Mouse (Mus musculus) embryo, embryonic 10 days (tissue): ENCODE measurements around the gene Spata21.
"Not testable (repeated sequence)": the region's sequence is repeated elsewhere in the genome, so short reads cannot be mapped to it uniquely, and the experiment has no call there.

Experiments used
- DNase-seq: peaks from one replicate; pipeline ENCODE4 v3.0.0-alpha.2; 2015; ENCODE audit warnings: low spot score

The Spata21 gene

DNA sequence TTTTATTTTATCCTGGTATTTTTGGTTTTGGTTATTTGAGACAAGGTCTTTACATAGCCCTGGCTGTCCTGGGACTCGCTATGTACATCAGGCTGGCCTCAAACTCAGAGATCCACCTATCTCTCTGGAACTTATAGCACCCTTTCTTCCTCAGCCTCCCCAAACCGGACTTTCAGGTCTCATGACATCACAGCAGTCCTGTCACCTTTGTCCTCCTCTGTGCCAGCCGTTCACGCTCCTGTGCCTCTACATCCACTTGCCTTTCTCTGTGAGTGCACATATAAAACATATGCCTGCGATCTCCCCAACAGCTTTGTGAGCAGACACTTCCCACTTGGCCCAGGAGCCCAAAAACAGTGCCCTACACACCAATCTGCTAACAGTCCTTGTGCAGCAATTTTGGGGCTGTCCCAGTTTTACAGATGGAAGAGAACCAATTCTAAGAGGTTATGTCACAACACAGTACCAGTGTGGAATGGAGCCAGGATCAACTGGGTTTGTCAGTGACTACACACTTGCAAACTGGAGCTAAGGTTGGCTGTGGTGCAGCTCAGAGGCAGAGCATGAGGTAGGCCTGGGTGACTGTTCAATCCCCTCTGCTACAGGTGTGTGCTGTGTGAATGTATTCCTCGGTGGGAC lies 42.7 kb downstream of the Spata21 start:
- no peak for DNase-seq

DNA sequence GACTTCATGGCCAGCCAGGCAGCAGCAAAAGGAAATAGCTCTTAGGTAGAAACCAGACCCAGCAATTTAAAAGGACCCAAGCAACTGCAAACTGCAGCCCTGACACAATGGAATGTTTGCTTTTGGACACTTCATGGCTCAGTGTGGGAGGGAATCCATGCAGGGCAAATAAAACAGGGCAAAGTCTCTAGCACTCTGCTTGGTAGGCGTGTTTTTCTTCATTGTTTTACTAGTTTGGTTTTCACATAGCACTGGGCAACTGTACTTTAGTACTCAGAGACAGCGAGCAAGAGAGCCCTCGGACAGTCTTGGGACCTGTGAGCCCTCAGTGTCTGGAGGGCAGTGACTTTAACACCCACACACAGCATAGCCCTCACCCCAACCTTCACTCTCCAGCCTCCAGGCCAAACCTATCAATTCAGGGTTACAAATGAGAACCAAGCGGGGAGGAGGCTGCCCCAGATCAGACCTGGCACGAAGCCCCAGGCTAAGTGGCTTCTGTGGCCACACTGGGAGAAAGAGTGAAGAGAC lies 43.5 kb downstream of the Spata21 start:
- DNase-seq: peak; percentile 25

DNA sequence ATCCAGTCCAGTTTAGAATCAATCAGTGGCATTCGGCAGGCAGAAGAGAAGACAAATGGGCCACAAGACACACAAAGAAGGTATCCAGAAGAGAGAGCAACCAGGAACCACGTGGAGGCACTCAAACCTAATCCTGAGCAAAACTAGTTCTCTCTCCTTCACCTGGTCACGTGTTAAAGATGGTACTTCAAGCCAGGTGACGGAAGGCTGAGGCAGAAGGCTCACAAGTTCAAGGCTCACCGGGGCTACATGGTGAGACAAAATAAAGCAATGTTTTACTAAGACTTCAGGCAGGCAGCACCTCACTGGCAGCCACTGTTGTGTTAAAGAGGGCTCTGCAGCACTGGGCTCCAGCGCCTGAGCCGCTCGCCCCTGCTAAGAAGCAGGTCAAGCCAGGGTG lies 44.1 kb downstream of the Spata21 start:
- peak; percentile 30 for DNase-seq

DNA sequence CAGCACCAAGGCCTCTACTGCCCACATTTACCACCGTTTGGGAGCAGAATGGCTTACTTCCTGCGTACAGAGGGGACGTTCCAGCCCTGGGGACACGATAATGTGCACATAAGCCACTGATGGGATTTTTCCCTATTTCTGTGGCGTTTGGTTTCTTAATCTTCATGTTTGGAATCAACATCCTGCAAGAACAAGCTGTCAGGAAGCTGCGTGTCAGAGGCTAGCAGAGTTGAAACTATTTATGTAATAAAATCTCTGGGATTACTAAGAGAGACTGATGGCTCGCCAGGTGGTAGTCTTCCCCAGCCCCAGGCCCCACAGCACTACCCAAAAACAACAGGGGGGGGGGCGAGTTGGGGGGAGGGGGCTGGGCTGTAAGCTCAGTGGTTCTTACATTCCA lies 45.1 kb downstream of the Spata21 start:
- no peak for DNase-seq

DNA sequence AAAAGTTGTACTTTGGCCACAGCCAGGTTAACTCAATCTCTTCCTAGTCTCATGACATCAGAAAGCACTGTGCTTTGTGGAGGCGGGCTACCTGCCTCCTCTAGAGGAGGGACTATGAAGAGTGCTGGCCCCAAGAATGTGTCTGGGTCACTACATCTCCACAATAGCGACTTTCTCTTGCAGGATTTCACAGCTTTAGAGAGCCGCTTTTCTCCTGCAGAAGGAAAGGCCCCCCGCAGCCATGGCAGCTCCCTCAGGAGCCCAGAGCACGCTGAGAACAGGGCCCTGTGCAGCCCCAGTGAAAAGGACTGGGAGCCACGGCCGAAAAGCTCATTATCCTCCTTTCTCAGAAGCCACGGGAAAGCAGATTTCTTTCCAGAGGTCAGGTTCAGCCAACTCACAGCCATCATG lies 45.9 kb downstream of the Spata21 start:
- DNase-seq: peak; percentile 31

DNA sequence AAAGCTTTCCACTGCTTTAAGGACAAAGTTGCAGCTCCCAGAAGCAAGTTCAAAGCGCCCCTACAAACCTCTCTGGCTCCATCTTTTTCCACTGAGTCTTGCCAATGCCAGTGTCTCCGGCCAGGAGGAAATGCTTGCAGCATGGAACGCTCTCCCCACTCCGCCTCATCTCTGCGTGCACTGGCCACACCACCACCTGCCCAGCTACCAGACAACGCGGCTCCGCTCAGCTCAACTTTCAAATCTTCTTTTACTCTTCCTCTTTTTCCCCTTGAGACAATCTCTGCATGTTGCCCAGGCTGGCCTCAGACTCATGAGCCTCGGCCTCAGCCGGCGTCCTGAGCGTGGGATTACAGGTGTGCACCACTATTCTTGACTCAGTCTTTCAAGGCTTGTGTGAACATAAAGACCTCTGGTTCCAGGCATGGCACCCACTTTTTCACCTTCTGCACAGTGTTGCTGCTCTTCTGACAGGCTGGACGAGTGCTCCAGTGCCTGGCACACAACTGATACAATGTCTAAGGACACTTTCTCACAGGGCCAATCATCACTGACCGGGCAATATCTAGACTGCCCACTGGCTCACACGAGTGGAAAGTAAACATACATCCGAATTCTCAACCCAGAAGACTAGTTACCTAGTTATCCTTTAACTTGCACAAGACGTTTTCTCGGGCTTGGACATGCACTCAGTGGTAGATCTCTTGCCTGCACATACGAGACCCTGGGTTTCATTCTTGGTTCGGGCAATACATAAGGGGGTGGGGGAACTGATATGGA lies 46.8 kb downstream of the Spata21 start:
- DNase-seq: no peak

DNA sequence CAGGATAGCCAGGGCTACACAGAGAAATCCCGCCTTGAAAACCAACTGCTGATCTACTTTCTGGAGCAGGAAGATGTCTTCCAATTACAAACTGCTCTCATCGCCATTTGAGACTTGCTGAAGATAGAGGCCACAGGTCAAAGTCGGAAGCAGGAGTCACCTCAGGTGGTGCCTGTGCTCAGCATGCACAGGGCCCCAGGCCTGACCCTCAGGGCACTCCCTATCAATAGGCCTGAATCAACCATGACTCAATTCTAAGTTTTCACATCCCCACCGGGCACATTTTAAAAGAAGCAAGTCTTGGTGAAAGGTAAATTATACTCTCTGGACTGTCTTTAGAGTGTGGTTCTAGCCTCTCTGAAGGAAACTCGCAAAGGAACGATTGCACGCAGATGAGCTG lies 48.0 kb downstream of the Spata21 start:
- DNase-seq: no peak

DNA sequence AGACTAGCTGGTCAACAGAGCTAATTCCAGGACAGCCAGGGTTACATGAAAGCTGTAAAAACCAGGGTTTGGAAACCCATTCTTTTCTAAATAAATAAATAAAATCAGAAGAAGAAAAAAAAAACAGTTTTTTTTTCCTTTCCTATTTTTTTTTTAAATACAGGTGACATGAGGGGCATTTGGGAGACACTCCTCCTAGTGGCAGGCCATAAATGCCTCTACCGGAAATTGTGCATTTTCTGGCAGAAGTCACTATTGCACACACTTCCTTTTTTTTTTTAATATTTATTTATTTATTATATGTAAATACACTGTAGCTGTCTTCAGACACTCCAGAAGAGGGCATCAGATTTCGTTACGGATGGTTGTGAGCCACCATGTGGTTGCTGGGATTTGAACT lies 49.6 kb downstream of the Spata21 start:
- not testable (repeated sequence) for DNase-seq

DNA sequence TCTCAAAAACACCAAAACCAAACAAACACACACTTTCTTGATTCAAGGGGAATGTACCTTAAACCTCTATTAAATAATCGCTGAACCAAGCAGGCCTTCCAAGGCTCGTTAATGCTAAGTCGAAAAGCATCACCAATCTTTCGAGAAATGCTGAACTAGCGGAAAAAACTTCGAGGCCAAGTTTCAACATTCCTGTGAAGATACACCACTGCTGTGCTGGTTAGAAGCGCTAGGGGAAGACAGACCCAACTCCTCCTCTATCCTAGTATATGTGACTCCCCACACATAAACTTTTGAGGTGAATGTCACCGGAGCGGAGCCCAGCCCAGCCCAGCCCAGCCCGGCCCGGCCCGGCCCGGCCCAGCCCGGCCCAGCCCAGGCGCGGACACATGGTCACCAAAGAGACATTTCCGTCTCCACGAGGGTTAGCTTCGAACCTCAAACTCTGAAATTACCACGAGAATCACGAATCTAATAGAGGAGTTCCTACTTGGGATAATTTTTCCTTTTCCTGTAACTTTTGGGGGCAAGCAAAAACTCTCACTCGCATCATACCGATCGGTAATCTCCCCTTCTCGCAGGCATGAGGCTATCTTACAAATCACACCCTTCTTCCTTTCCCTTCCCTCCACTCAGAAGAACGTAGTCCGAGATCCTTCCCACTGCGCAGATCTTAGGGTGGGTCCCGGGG lies 50.4 kb downstream of the Spata21 start:
- DNase-seq: no peak

DNA sequence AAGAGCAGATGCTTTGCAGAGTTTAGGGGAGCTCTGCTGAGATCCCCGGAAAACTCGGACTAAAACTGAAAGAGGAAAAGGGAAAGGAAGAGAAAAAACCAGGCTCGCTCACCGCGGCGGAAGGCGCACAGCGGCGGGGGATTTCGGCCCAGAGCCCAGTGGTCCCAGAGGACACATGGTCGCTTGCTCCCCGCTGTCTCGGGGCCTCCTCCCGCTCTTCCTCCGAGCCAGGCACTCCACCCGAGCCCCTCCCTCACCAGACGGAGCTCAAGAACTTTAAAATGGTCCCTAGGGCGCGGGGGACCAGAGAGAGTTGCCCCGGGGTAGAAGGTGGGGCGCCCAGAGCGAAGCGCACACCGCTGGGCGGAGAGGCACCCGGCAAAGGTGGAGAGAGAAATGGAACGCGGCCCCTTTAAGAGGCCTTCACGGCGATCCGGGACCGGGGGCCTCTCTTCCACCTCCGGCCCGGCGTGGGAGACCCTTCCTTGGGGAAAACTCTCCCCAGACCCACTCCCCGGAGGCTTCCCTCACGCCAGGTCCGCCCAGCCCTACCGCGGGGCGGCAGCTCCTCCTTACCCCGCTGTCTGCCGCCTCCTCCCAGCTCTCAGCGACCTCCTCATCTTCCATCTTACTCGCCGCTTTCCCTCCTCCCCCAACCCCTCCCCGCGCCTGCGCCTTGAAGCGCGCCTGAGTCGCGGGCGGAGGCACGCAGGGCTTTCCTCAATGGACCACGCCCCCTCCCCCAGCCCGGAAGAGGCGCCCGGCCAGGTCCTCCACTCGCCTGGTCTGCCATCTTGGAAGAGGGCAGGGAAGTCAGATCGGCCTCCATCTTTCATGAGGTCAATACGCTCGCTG lies 51.2 kb downstream of the Spata21 start, which contains the start of gene Szrd1:
TSS of gene Szrd1 (minus strand) at position 660 of the 855 bp plus-strand sequence.
- DNase-seq: peak; percentile 97

DNA sequence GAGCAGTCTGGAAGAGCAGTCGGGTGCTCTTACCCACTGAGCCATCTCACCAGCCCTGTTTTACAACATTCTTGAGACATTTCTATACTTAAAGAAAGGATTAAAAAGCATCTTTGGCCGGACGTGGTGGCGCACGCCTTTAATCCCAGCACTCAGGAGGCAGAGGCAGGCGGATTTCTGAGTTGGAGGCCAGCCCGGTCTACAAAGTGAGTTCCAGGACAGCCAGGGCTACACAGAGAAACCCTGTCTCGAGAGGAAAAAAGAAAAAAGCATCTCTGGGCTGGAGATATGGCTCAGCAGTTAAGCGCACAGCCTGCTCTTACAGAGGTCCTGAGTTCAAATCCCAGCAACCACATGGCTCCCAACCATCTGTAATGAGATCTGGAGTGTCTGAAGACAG lies 52.2 kb downstream of the Spata21 start:
- not testable (repeated sequence) for DNase-seq

DNA sequence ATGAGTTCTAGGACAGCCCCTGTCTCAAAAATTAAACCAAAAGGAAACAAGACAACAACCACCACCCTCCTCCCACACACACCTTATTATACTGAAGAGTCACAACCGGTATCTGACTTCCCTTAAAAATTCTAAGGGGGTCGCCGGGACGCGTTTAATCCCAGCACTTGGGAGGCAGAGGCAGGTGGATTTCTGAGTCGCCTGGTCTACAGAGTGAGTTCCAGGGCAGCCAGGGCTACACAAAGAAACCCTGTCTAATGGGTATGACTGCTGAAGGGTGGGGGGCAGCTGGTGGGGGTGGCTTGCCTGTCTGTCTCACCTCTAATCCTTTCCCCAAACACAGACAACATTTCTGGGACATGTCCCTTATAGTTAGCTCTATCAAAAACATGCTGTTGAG lies 52.8 kb downstream of the Spata21 start:
- no peak for DNase-seq

DNA sequence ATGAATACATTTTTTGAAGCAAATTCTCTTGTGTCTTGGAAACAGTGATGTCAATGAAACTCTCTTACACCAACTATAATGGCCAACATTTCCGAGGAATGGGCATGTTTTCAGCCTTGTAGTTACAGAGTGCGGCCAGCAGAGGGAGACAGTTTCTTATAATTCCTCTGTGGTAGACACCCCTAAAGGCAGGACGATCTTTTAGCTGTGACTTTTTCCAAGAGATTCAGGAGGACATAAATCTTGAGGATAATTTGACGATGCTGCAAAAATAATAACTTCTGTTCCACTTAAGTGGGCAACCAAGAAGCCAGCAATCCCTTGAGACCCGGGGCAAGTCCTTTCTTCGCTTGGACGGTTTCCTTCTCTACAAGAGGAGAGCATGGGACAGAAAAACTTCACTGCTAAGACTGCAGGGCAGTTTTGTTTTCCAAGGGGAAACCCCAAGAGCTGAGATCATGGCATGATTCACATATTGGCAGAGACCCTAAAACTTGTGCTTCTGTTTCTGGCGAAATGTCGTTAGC lies 54.2 kb downstream of the Spata21 start:
- DNase-seq: peak; percentile 81

DNA sequence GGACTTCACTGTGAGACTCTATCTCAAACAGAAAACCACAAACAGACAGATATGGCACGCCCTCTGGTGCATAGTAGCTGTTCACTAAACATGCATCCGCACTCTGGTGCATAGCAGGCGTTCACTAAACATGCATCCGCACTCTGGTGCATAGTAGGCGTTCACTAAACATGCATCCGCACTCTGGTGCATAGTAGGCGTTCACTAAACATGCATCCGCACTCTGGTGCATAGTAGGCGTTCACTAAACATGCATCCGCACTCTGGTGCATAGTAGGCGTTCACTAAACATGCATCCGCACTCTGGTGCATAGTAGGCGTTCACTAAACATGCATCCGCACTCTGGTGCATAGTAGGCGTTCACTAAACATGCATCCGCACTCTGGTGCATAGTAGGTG lies 57.0 kb downstream of the Spata21 start:
- not testable (repeated sequence) for DNase-seq

DNA sequence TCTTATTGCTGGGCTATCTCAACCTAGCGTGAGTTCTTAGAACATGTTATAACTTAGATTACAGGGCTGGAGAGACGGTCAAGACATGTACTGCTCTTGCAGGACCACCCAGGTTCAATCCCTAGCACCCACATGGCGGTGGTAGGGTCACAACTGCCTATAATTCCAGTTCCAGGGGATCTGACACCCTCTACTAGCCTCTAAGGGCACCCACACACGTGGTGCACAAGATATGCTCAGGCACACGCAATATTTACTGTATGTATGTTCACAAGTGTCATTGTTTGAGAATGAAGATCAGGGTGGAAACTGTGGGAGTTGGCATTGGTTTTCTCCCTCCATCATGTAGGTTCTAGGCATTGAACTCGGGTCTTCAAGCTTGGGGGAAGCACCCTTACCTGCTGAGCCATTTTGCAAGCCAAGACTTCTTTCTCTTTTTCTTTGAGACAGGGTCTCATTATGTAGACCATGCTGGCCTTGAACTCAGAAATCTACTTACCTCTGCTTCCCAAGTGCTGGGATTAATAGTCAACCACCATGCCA lies 58.4 kb downstream of the Spata21 start:
- no peak for DNase-seq

DNA sequence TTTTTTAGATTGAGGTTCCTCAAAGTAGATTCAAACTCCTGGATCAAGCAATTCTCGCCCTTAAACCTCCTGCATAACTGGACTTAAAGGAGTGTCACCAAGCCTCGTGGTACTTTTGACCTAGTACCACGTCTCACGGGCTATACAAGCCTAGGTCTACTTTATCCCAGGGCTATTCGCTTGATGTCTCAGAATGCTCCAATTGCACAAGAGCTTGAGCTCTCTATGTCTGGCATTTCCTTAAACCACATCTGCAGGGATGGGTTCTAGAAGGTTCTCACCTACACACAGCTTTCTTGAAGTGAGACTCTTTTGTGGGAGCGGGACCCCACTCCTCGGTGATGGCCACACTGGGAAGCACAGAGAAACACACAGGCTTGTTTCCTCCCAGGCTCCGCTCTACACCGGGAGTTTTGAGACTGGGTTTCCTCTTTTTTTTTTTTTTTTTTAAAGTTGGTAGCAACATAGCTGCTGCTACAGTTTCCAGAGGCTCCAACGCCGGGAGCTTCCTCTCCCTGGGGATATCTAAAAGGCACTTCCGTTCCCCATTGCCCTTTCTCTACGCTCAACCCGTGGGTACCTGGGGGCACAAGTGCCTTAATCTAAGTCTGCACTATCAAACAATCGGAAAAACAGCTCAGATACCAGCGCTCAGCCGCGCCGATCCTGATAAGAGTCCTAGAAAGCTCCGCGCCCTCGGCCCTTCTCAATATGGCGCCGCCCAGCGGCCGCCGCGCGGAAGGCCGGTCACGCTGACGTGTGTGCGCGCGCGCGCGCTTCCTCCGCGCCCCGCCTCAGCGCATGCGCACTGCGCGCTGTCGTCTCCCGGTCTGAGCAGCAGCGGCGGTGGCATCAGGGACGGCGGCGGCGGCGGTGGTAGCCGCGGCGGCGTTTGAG lies 59.2 kb downstream of the Spata21 start, which contains the start of gene Fbxo42:
TSS of gene Fbxo42 (plus strand) at position 802 of the 897 bp plus-strand sequence.
- peak; percentile 94 for DNase-seq

DNA sequence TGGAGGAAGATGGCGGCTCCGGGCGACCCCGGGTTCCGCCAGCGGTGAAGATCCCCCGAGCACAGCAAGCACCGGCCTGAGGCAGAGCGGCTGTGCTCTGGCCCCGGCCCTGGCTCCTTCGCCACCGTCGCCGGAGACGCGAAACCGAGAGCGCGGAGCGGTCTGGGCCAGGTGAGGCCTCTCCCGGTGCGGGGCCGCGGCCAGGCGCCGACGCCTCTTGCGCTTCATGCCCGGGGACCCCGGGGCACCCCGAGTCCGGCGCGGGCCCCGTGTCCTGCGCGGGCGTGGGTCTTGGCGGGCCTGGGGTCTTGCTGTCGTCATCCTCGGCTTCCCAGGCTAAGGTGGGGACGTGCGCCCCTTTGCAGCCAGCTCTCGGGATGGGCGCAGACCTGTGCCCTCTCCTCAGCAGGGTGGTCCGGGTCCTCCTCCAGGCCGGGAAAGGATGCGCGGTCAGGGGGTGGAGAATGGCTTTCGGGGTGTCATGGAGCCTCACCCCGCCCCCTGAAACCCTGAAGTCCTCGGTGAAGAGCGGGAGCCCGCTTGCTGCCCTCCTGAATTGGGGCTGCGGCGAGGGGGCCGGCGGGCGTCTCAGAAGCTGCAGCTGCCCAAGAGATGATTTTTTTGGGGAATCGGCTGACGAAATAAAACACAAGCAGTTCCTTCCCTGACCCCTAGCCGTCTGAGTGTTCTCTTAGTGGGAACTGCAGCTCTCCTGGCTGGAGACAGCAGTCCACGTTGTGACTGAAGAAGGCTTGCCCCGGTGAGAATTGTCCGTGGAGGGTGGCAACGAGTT lies 60.1 kb downstream of the Spata21 start:
- DNase-seq: peak; percentile 59

DNA sequence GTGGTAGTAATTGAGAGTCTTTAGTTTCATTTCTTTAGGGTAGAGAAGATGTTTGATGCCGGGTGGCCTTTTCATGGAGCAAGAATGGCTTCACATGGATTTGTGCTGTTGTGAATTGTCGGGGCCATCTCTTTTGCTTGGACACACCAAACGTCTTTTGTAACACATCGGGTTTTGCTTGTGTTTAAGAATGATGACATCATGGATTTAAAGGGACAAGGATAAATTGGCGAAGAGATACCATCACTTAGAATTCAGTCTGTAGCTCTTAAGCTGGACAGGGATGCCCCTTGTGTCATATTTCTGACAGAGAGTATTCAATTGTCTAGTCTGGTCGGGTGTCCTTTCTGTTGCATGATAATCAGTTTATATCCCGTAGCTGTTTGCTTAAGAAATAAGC lies 61.0 kb downstream of the Spata21 start:
- DNase-seq: no peak

DNA sequence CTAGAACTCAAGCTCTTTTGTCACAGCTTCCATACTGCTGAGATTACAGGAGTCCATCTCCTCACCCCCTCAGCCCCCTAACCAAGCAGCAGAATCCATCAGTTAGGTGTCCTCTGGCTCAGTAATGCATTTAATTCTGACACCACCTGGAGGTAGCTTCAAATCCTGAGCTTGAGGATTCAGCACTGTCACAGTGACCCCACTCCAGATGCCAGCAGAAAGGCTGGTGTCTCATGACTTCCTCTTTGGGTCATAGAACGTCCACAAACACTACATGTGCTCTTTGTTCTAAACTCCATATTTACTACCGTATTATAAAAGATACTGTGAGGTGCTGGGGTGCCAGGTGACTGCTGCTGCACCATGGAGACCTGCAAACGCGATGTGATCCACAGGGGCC lies 69.4 kb downstream of the Spata21 start:
- no peak for DNase-seq
